Mouse (Mus musculus): ENCODE data around the gene Nmnat3.

DNA sequence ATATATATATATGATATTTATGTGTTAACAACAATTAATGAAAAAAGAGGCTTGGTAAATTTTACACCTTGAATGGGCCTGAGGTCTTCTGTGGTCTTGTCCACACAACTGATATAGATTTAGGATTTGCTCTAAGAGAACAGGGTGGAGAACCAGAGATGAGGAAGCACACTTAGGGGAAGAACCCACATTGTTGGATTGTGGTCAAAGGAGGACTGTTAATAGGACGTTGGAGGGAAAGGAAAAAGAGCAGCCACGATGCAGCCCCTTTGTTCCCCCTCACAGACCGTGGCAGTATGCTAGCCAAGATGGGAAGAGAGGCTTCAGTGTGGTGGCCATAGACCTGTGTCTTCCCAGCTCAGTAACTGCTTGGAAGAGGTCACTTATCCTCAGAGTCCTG, 11.5 kb downstream of the Nmnat3 start:
- TF ChIP-seq ZNF384 (IDR thresholded peaks at IDR 0.05; ENCODE audit: low read depth, low read length) = no peak
- no peak for TF ChIP-seq HCFC1 (IDR thresholded peaks at IDR 0.05; ENCODE audit: borderline replicate concordance, insufficient read depth, low read length)
- no peak for TF ChIP-seq MAFK (IDR thresholded peaks at IDR 0.05; ENCODE audit: insufficient read depth, low read depth, low read length)
- TF ChIP-seq ZC3H11A (IDR thresholded peaks at IDR 0.05; ENCODE audit: borderline replicate concordance, low read depth, low read length) = no peak
